Mouse (Mus musculus): Measurements from ENCODE around the gene Zfp335. TPM values are rescaled to one million over a fixed set of nuclear protein-coding genes. Genes with fewer than 3 reads are reported as not detected.
"Not testable (repeated sequence)": the region's sequence is repeated elsewhere in the genome, so short reads cannot be mapped to it uniquely, and the experiment has no call there.

Zfp335 gene
- total RNA-seq, 2 experiments from 2014 or later = 24.0 to 24.1 TPM

- no peak for DNase-seq (ENCODE audit: low spot score in 2 of 2)
Observed at GRCm38 (mm10) chr2:164895885-164896284, 15.7 kb downstream of the Zfp335 start.

GRCm38 (mm10) chr2:164894644-164895043 lies 16.9 kb downstream of the Zfp335 start:
- DNase-seq (ENCODE audit: low spot score in 2 of 2) = no peak

DNA sequence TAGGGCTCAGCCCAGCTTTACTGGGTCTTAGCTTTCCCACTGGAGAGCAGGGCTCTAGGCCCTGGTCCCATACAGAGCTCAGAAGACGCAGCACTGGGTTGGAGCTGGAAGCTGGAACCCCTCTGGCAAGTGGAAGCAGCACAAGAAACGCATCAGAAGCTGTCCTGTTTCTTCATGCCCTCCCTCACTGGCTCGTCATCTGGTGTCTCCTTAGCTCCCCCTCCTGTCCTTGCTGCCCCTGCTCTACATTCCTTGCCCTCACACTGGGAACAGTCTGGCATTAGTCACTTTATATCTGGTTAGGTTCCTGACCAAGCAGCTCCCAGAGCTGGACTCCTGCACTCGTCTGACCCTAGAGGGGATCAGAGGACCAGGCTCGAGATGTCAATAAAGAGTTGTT lies 17.5 kb downstream of the Zfp335 start:
- no peak for DNase-seq (ENCODE audit: low spot score in 2 of 2)

DNA sequence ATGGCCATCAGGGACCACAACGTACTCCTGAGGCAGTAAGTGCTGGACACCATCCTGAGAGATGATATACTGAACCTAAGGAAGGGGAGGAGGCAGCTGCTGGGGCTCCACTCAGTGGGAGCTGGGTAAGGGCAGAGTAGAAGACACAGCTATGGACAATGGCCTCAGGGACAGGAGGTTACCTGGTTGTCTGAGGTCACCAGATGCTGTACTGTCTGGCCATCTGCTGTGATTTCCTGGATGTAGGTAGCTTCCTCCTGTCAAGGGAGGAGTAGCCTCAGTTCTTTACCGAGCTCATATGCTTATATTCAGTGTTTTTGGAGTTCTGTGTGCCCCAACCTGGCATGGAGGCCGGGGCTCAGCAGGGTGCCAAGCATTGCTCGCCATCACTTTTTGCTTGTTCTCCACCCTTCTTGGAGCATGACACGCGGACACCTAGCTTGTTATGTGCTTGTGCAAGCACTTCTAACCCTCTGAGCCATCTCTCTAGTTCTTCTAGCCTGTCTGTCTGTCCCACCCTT lies 18.8 kb downstream of the Zfp335 start:
- no peak for DNase-seq (ENCODE audit: low spot score in 2 of 2)

DNA sequence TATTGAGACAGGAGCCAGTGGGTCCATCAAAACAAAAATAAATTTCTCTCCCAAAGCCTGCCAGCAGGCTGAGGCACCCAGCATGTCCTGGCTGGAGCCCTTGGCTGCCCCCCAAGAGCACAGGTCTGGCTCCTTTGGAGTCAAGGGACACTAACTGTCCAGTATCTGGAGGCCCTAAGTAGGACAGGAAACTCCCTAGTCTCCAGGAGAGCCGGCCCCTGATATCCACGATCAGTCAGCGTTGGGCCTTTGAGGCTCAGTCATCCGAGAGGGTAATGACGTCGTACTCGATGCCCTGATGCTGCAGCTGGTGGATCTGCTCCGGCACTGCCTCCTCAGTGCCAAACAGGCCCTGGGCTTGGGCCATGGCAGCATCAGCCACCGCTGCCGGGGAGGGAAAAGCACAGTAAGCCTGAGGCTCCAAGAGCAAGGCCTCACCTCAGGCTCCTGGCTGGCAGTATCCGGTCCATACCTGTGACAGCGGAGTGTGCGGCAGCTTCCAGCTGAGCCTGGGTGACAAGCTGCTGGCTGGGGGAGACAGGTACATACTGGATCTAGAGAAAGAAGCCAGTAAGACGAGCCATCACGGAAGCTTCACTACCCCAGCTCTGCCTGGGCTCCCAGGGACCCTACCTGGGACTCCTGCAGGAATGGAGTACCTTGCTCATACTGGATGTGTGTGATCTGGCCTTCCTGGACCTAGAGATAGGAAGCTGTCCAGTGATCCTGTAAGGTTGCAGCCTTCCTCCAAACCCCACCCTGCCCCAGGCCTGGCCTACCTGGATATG lies 19.5 kb downstream of the Zfp335 start:
- DNase-seq (ENCODE audit: low spot score in 2 of 2) = no peak

- DNase-seq (ENCODE audit: low spot score in 2 of 2) = no peak
Observed at GRCm38 (mm10) chr2:164891056-164891834, 20.3 kb downstream of the Zfp335 start.

DNA sequence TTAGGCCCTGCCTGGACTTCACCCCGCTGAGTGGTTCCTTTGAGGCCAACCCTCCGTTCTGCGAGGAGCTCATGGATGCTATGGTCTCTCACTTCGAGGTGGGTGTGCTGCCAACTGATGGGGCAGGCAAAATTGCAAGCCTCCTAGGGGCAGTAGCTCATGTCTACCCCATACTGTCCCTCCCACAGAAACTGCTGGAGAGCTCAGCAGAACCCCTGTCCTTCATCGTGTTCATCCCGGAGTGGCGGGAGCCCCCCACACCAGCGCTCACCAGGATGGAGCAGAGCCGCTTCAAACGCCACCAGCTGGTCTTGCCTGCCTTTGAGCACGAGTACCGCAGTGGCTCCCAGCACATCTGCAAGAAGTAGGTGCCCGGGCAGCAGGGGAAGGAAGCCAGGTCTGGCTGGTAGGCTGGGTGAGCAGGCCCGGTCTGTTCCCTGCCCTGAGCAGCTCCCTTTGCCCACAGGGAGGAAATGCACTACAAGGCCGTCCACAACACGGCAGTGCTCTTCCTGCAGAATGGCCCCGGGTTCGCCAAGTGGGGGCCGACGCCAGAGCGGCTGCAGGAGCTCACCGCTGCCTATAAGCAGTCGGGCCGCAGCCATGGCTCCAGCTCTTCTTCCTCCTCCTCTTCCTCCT lies 21.0 kb downstream of the Zfp335 start:
- DNase-seq (ENCODE audit: low spot score in 2 of 2) = no peak

GRCm38 (mm10) chr2:164889960-164890359 lies 21.6 kb downstream of the Zfp335 start:
- DNase-seq (ENCODE audit: low spot score in 2 of 2) = no peak

- DNase-seq (ENCODE audit: low spot score in 2 of 2) = no peak
Observed at GRCm38 (mm10) chr2:164888996-164889395, 22.6 kb downstream of the Zfp335 start.

DNA sequence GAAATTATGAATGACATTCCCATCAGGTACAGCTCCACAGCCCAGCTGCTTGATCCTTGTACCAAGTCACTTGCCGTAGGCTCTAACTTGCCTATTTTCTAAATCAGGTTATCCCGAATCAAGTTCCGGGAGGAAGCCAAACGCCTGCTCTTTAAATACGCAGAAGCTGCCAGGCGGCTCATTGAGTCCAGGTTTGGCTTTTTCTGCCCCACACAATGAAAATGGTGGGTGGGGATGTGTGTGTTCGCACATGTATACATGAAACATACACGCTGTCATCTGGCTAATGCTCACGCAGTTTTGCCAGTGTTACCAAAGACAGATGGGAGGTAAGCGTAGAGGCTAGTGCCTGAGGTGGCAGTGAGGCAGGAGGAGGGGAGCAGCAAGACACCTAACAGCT lies 24.9 kb downstream of the Zfp335 start:
- no peak for DNase-seq (ENCODE audit: low spot score in 2 of 2)

- peak; percentile 85 to 89 for DNase-seq (ENCODE audit: low spot score in 2 of 2)
Observed at GRCm38 (mm10) chr2:164885788-164886187, 25.8 kb downstream of the Zfp335 start.

- no peak for DNase-seq (ENCODE audit: low spot score in 2 of 2)
Observed at GRCm38 (mm10) chr2:164882619-164883018, 28.9 kb downstream of the Zfp335 start.

- DNase-seq (ENCODE audit: low spot score in 2 of 2) = peak; percentile 93 to 95
Observed at GRCm38 (mm10) chr2:164879568-164880277, 31.8 kb downstream of the Zfp335 start.

DNA sequence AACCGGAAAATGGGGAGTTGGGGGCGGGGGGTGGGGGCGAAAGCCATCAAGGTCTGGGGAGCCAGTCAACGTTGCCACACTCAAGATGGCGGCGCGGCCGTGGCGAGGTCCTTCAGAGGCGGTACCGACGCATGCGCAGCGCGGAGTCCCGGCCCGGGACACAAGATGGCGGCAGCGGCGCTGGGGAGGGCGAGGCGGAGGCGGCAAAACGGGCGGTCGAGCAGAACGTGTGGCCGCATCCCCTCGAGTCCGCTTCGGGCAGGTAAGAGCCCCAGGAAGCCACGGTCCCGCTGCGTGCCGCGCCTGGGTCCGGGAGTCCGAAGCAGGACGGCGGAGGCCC lies 32.4 kb downstream of the Zfp335 start, which contains the start of gene Pcif1:
Gene Pcif1 (plus strand): TSS at position 77 of the 340 bp plus-strand sequence.
- DNase-seq (ENCODE audit: low spot score in 2 of 2) = peak; percentile 96

DNA sequence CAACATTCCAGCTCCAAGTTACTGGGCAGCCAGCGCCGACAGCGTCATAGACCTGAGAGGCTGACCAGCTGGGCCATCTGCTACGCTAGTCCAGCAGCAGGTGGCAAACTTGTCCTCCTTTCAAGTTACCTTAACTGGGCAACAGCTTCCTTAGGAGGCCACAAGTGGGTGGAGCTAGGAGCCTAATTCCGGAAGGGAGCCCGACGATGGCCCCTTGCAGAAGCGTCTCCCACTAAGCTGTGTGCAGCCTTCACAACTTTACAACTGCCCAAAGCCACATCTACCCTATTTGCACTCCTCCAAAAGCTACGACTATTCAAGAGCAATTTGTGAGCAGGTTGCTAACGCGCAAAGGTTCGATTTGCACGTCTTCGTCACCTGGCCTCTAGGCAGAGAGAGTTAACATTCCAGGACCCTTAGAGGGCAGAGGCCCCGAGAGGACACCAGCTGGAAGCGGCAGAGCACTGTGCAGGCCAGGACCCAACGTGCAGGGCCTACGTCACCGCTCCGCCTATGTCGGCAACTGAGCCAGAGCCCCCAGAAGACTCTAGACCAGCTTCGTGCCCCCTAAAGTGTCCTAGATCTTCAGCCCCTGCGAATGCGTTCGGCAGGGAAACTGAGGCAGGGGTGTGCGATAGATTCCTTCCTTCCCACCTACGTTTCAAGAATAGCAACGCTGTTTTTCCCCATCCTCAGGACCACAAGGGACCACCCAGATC lies 32.9 kb downstream of the Zfp335 start:
- DNase-seq (ENCODE audit: low spot score in 2 of 2) = peak in 1 of 2 experiments; percentile 59

- DNase-seq (ENCODE audit: low spot score in 2 of 2) = not testable (repeated sequence)
Observed at GRCm38 (mm10) chr2:164877376-164878215, 34.0 kb downstream of the Zfp335 start.

GRCm38 (mm10) chr2:164875648-164876047 lies 35.9 kb downstream of the Zfp335 start:
- not testable (repeated sequence) for DNase-seq (ENCODE audit: low spot score in 2 of 2)

DNA sequence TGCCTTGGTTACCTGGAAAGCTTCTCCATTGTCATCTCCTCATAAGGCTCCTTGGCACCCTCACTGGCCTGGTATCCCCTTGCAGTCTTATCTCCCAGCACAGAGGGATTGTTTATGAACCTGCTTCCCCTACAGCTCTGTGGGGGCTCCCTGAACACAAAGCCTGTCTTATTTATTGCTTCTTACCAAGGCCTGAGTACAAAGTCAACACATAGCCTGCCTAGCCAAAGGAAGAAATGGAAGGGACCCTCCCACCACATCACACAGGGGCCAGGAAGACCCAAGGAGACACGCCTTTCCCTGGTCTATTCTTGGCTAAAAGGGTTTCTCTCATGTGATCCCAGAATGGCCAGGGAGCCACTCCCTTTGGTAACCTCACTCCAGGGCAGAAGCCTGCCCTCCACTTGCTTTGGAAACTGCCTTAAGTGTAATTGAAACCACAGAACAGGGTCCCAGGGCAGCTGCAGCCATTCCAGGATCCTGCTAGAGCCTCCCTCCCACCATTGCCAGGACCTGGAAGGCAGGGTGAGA lies 37.3 kb downstream of the Zfp335 start:
- no peak for DNase-seq (ENCODE audit: low spot score in 2 of 2)

- DNase-seq (ENCODE audit: low spot score in 2 of 2) = no peak
Observed at GRCm38 (mm10) chr2:164873621-164874020, 37.9 kb downstream of the Zfp335 start.

Data from layer of hippocampus, postnatal 10 days (tissue).